Mouse (Mus musculus) myocyte (in vitro differentiated cells): Measurements from ENCODE around the gene Ucn3.

Experiments used
- CEBPB ChIP-seq: IDR thresholded peaks from 2 replicates; pipeline ENCODE4 v1.6.1; 2011; ENCODE audit warnings: mild to moderate bottlenecking, moderate library complexity; ENCODE audit not compliant: poor library complexity, insufficient read depth, severe bottlenecking
- E2F4 ChIP-seq: IDR thresholded peaks from one replicate; pipeline ENCODE4 v1.6.1; 2011; ENCODE audit warnings: mild to moderate bottlenecking, control low read depth, moderate library complexity; ENCODE audit not compliant: insufficient read depth
- MAX ChIP-seq: IDR thresholded peaks from one replicate; pipeline ENCODE4 v1.6.1; 2011; ENCODE audit warnings: low read depth, mild to moderate bottlenecking, control low read depth
- MYOD1 ChIP-seq, 3 experiments: IDR thresholded peaks; one replicate each; pipeline ENCODE4 v1.6.1; 2011; ENCODE audit warnings: control low read depth in 2 of 3, low read depth in 2 of 3, mild to moderate bottlenecking in 2 of 3, moderate library complexity in 1 of 3; ENCODE audit not compliant: insufficient read length in 2 of 3, control insufficient read depth in 1 of 3
- MYOG ChIP-seq, 3 experiments: IDR thresholded peaks; one replicate each; pipeline ENCODE4 v1.6.1; 2011; ENCODE audit warnings: control low read depth in 2 of 3, low read depth in 2 of 3, mild to moderate bottlenecking in 2 of 3; ENCODE audit not compliant: insufficient read length in 2 of 3, control insufficient read depth in 1 of 3, insufficient read depth in 1 of 3
- POLR2A ChIP-seq: IDR thresholded peaks from one replicate; pipeline ENCODE4 v1.6.1; 2011; ENCODE audit warnings: low read depth, mild to moderate bottlenecking, control low read depth, moderate library complexity; ENCODE audit not compliant: insufficient read length
- POLR2AphosphoS2 ChIP-seq: IDR thresholded peaks from one replicate; pipeline ENCODE4 v1.6.1; 2011; ENCODE audit warnings: low read depth, control low read depth; ENCODE audit not compliant: insufficient read length
- REST ChIP-seq: IDR thresholded peaks from one replicate; pipeline ENCODE4 v1.6.1; 2011; ENCODE audit warnings: mild to moderate bottlenecking, control low read depth, moderate library complexity; ENCODE audit not compliant: insufficient read depth, insufficient read length
- SRF ChIP-seq: IDR thresholded peaks from one replicate; pipeline ENCODE4 v1.6.1; 2011; ENCODE audit warnings: low read depth; ENCODE audit not compliant: control insufficient read depth, insufficient read length
- TCF12 ChIP-seq: IDR thresholded peaks from one replicate; pipeline ENCODE4 v1.6.1; 2011; ENCODE audit warnings: mild to moderate bottlenecking, control low read depth; ENCODE audit not compliant: poor library complexity, insufficient read depth, severe bottlenecking
- TCF3 ChIP-seq: IDR thresholded peaks from one replicate; pipeline ENCODE4 v1.6.1; 2011; ENCODE audit warnings: low read depth, control low read depth; ENCODE audit not compliant: insufficient read length
- USF1 ChIP-seq: IDR thresholded peaks from one replicate; pipeline ENCODE4 v1.6.1; 2011; ENCODE audit warnings: low read depth, mild to moderate bottlenecking, control low read depth, moderate library complexity

- TF ChIP-seq MAX, result no peak
- TF ChIP-seq TCF3, result no peak
- TF ChIP-seq POLR2A, result no peak
- TF ChIP-seq MYOG (IDR thresholded peaks at IDR 0.05; ENCODE audit: control insufficient read depth in 1 of 3, insufficient read depth in 1 of 3, insufficient read length in 2 of 3, low read depth in 2 of 3), result no peak
- no peak for TF ChIP-seq CEBPB
- TF ChIP-seq TCF12, result no peak
- TF ChIP-seq POLR2AphosphoS2, result no peak
- TF ChIP-seq SRF, result no peak
- no peak for TF ChIP-seq USF1
- no peak for TF ChIP-seq E2F4
- no peak for TF ChIP-seq MYOD1 (IDR thresholded peaks at IDR 0.05; ENCODE audit: control insufficient read depth in 1 of 3, insufficient read length in 2 of 3, low read depth in 2 of 3)
- no peak for TF ChIP-seq REST
These were observed 37.9 kb downstream of the Ucn3 start for GRCm38 (mm10) chr13:3907151-3907696.
